ENCODE assay signal across 10 mouse cellular contexts in genomic region chr15:27496596-27497299, GRCm38 (mm10). TPM values are rescaled to one million over a fixed set of nuclear protein-coding genes. Genes with fewer than 3 reads are reported as not detected.
A peak's percentile ranks its signal among the peaks of the same experiment; 100 is the strongest.
DNase-seq lines count a peak whose midpoint lies in the region; ATAC-seq lines count a peak whose summit lies in the region.
"Had no signal": no experiment of that assay in that cellular context is flagged by ENCODE, and none has a peak within 500 bp of the region (broad histone marks: within the 10 kb centered on the region; RNA-seq: fewer than 3 reads in every experiment).

No protein-coding gene starts in this region.

- H3K4me3 ChIP-seq in heart, embryonic 14.5 days (ENCODE audit: control insufficient read depth in 1 of 2, insufficient read depth in 1 of 2, low read depth in 1 of 2, low read length in 2 of 2), result no peak overlapping the region
- H3K4me3 ChIP-seq in hindbrain, embryonic 16.5 days (ENCODE audit: low read length), result no peak overlapping the region
- no peak overlapping the region for H3K4me3 ChIP-seq in neural tube, embryonic 13.5 days

- no peak for DNase-seq in heart, postnatal 25 days (ENCODE audit: low spot score)
- DNase-seq in c-Kit-positive CD71-positive TER-119-positive erythroid progenitor cells, embryonic 14.5 days (ENCODE audit: low spot score), result peak; percentile 93
- no peak for DNase-seq in frontal cortex, postnatal 25 days (ENCODE audit: low spot score in 2 of 2)
- DNase-seq in kidney, adult 18-20 months, result no peak
- no peak for DNase-seq in kidney, postnatal 10 days
- DNase-seq: cerebellum, adult 11 months; thymus, postnatal 25 days had no signal

- H3K9me3 ChIP-seq in heart, embryonic 14.5 days (ENCODE audit: control insufficient read depth, low read length), result no peaks in the 10 kb centered on the region
- no peaks in the 10 kb centered on the region for H3K9me3 ChIP-seq in hindbrain, embryonic 16.5 days (ENCODE audit: control insufficient read depth, low read length)
- no peaks in the 10 kb centered on the region for H3K9me3 ChIP-seq in neural tube, embryonic 13.5 days

- H3K4me1 ChIP-seq in heart, embryonic 14.5 days (ENCODE audit: control insufficient read depth in 2 of 2, insufficient read depth in 2 of 2, low read length in 2 of 2), result peaks cover 24 to 40% of the 10 kb centered on the region in 2 experiments
- peaks cover 12% of the 10 kb centered on the region for H3K4me1 ChIP-seq in hindbrain, embryonic 16.5 days (ENCODE audit: control insufficient read depth, insufficient read depth, low read depth, low read length)
- peaks cover 37% of the 10 kb centered on the region for H3K4me1 ChIP-seq in neural tube, embryonic 13.5 days (replicated peaks)

- intact Hi-C loops in heart, postnatal 25 days (cut with DNase I), result no loop called here

- H3K4me2 ChIP-seq in heart, embryonic 14.5 days (ENCODE audit: low read length), result 0 out of 2 replicates have a peak overlapping the region, but pooled peaks have one; percentile 7
- H3K4me2 ChIP-seq in hindbrain, embryonic 16.5 days (ENCODE audit: low read length), result no peak overlapping the region
- no peak overlapping the region for H3K4me2 ChIP-seq in neural tube, embryonic 13.5 days

- ATAC-seq in heart, embryonic 14.5 days (ENCODE audit: insufficient number of reproducible peaks, insufficient read depth, low FRiP score, low read depth), result no peak
- peak; percentile 29; the same call in 1 of the 2 replicates for ATAC-seq in hindbrain, embryonic 16.5 days
- 0 out of 2 replicates have a peak, but pooled peaks have one; percentile 19 for ATAC-seq in neural tube, embryonic 13.5 days (ENCODE audit: low read depth)

- H3K36me3 ChIP-seq in heart, embryonic 14.5 days (ENCODE audit: control insufficient read depth, insufficient read depth, low read length), result no peaks in the 10 kb centered on the region
- no peaks in the 10 kb centered on the region for H3K36me3 ChIP-seq in hindbrain, embryonic 16.5 days (ENCODE audit: control insufficient read depth, insufficient read depth, low read length)
- no peaks in the 10 kb centered on the region for H3K36me3 ChIP-seq in neural tube, embryonic 13.5 days

- 63% methylated on average over 11 of the region's 11 CpGs for WGBS in heart, embryonic 14.5 days
- 60% methylated on average over 11 of the region's 11 CpGs for WGBS in hindbrain, embryonic 16.5 days
- WGBS in neural tube, embryonic 13.5 days, result 70% methylated on average over 11 of the region's 11 CpGs

- H3K9ac ChIP-seq in heart, embryonic 14.5 days (ENCODE audit: low read length), result no peak overlapping the region
- H3K9ac ChIP-seq in hindbrain, embryonic 16.5 days (ENCODE audit: low read depth, low read length), result no peak overlapping the region
- H3K9ac ChIP-seq in neural tube, embryonic 13.5 days, result no peak overlapping the region

- no peaks in the 10 kb centered on the region for H3K27me3 ChIP-seq in heart, embryonic 14.5 days (ENCODE audit: control insufficient read depth, insufficient read depth, low read length)
- H3K27me3 ChIP-seq in hindbrain, embryonic 16.5 days (replicated peaks; ENCODE audit: control insufficient read depth, insufficient read depth, low read length), result no peaks in the 10 kb centered on the region
- H3K27me3 ChIP-seq in neural tube, embryonic 13.5 days, result no peaks in the 10 kb centered on the region

- H3K27ac ChIP-seq in heart, embryonic 14.5 days (replicated peaks in 1 of 2; ENCODE audit: control insufficient read depth in 1 of 2, insufficient read depth in 1 of 2, low read depth in 2 of 2, low read length in 2 of 2), result no peak overlapping the region
- no peak overlapping the region for H3K27ac ChIP-seq in hindbrain, embryonic 16.5 days (ENCODE audit: low read depth, low read length)
- no peak overlapping the region for H3K27ac ChIP-seq in neural tube, embryonic 13.5 days (replicated peaks)

RNA-seq across cellular contexts. Expression of gene Ank, which starts 30.3 kb away (rescaled TPM):
- polyA plus RNA-seq in heart, embryonic 14.5 days (2014; fragmentation: Nextera tagmentation; extraction: Ambion mirVana), result 13.6 and 15.9 TPM in 2 replicates
- 100 to 1,000 TPM; 174 to 208 TPM for total RNA-seq in heart, postnatal 25 days (2021)
- 11.6 and 15.6 TPM in 2 replicates for polyA plus RNA-seq in hindbrain, embryonic 16.5 days (2015; fragmentation: Nextera tagmentation; extraction: Ambion mirVana)
- polyA plus RNA-seq in neural tube, embryonic 13.5 days (2015; fragmentation: Nextera tagmentation; extraction: Ambion mirVana), result 14.4 and 15.3 TPM in 2 replicates
